Mouse (Mus musculus): ENCODE measurements around the gene Notch2. TPM values are rescaled to one million over a fixed set of nuclear protein-coding genes. Genes with fewer than 3 reads are reported as not detected.

Notch2 gene
- polyA plus RNA-seq, 1 experiment from 2014 or later = 27.8 TPM

GRCm38 (mm10) chr3:97987153-97987552, 26.2 kb upstream of the Notch2 start:
- Histone ChIP-seq H3K9ac (replicated peaks; ENCODE audit: low read length) (no peak overlapping the region), H3K4me3 (ENCODE audit: low read depth, low read length) (no peak overlapping the region)
- WGBS = 85% methylated on average over 3 of the region's 3 CpGs

GRCm38 (mm10) chr3:97988756-97989155, 24.6 kb upstream of the Notch2 start:
- WGBS = 69% methylated on average over 4 of the region's 4 CpGs
- Histone ChIP-seq H3K9me3 (replicated peaks; ENCODE audit: control insufficient read depth, low read length) (no peaks in the 10 kb centered on the region), H3K4me1 (ENCODE audit: control insufficient read depth, insufficient read depth, low read length) (no peaks in the 10 kb centered on the region), H3K4me3 (ENCODE audit: low read depth, low read length) (no peak overlapping the region), H3K4me2 (ENCODE audit: low read depth, low read length) (no peak overlapping the region), H3K36me3 (replicated peaks; ENCODE audit: control insufficient read depth, insufficient read depth, low read depth, low read length) (no peaks in the 10 kb centered on the region), H3K27me3 (ENCODE audit: control insufficient read depth, insufficient read depth, low read length) (no peaks in the 10 kb centered on the region), H3K27ac (replicated peaks; ENCODE audit: low read depth, low read length) (no peak overlapping the region), H3K9ac (replicated peaks; ENCODE audit: low read length) (no peak overlapping the region)
- ATAC-seq (replicated peaks; ENCODE audit: insufficient number of reproducible peaks, low FRiP score, low TSS enrichment, low read depth) (no peak), DNase-seq (ENCODE audit: low spot score) (no peak)

More at GRCm38 (mm10) chr3:97987153-97987552, 26.2 kb upstream of the Notch2 start:
- Histone ChIP-seq H3K4me1 (ENCODE audit: control insufficient read depth, insufficient read depth, low read length) (no peaks in the 10 kb centered on the region), H3K4me2 (ENCODE audit: low read depth, low read length) (no peak overlapping the region), H3K27me3 (ENCODE audit: control insufficient read depth, insufficient read depth, low read length) (no peaks in the 10 kb centered on the region), H3K9me3 (replicated peaks; ENCODE audit: control insufficient read depth, low read length) (no peaks in the 10 kb centered on the region), H3K27ac (replicated peaks; ENCODE audit: low read depth, low read length) (no peak overlapping the region), H3K36me3 (replicated peaks; ENCODE audit: control insufficient read depth, insufficient read depth, low read depth, low read length) (no peaks in the 10 kb centered on the region)
- no peak for ATAC-seq (replicated peaks; ENCODE audit: insufficient number of reproducible peaks, low FRiP score, low TSS enrichment, low read depth)
- no peak for DNase-seq (ENCODE audit: low spot score)

GRCm38 (mm10) chr3:97990576-97990975, 22.8 kb upstream of the Notch2 start:
- H3K27ac ChIP-seq (replicated peaks; ENCODE audit: low read depth, low read length) = no peak overlapping the region
- ATAC-seq (replicated peaks; ENCODE audit: insufficient number of reproducible peaks, low FRiP score, low TSS enrichment, low read depth) (no peak), DNase-seq (ENCODE audit: low spot score) (no peak)
- H3K36me3 ChIP-seq (replicated peaks; ENCODE audit: control insufficient read depth, insufficient read depth, low read depth, low read length) = no peaks in the 10 kb centered on the region
- no peak overlapping the region for H3K4me2 ChIP-seq (ENCODE audit: low read depth, low read length)
- H3K4me3 ChIP-seq (ENCODE audit: low read depth, low read length) = no peak overlapping the region
- no peaks in the 10 kb centered on the region for H3K9me3 ChIP-seq (replicated peaks; ENCODE audit: control insufficient read depth, low read length)
- H3K4me1 ChIP-seq (ENCODE audit: control insufficient read depth, insufficient read depth, low read length) = no peaks in the 10 kb centered on the region
- H3K9ac ChIP-seq (replicated peaks; ENCODE audit: low read length) = no peak overlapping the region
- no peaks in the 10 kb centered on the region for H3K27me3 ChIP-seq (ENCODE audit: control insufficient read depth, insufficient read depth, low read length)
- 95% methylated on average over 5 of the region's 5 CpGs for WGBS

GRCm38 (mm10) chr3:97992289-97992688, 21.0 kb upstream of the Notch2 start:
- 68% methylated on average over 4 of the region's 4 CpGs for WGBS
- Histone ChIP-seq H3K4me2 (ENCODE audit: low read depth, low read length) (no peak overlapping the region), H3K9ac (replicated peaks; ENCODE audit: low read length) (no peak overlapping the region), H3K27ac (replicated peaks; ENCODE audit: low read depth, low read length) (no peak overlapping the region), H3K36me3 (replicated peaks; ENCODE audit: control insufficient read depth, insufficient read depth, low read depth, low read length) (no peaks in the 10 kb centered on the region), H3K9me3 (replicated peaks; ENCODE audit: control insufficient read depth, low read length) (no peaks in the 10 kb centered on the region), H3K27me3 (ENCODE audit: control insufficient read depth, insufficient read depth, low read length) (no peaks in the 10 kb centered on the region), H3K4me1 (ENCODE audit: control insufficient read depth, insufficient read depth, low read length) (no peaks in the 10 kb centered on the region), H3K4me3 (ENCODE audit: low read depth, low read length) (no peak overlapping the region)
- no peak for DNase-seq (ENCODE audit: low spot score)
- no peak for ATAC-seq (replicated peaks; ENCODE audit: insufficient number of reproducible peaks, low FRiP score, low TSS enrichment, low read depth)

GRCm38 (mm10) chr3:97993196-97993595, 20.1 kb upstream of the Notch2 start:
- no peaks in the 10 kb centered on the region for H3K9me3 ChIP-seq (replicated peaks; ENCODE audit: control insufficient read depth, low read length)
- no peak overlapping the region for H3K4me2 ChIP-seq (ENCODE audit: low read depth, low read length)
- no peaks in the 10 kb centered on the region for H3K36me3 ChIP-seq (replicated peaks; ENCODE audit: control insufficient read depth, insufficient read depth, low read depth, low read length)
- ATAC-seq (replicated peaks; ENCODE audit: insufficient number of reproducible peaks, low FRiP score, low TSS enrichment, low read depth) (no peak), DNase-seq (ENCODE audit: low spot score) (no peak)
- no peak overlapping the region for H3K27ac ChIP-seq (replicated peaks; ENCODE audit: low read depth, low read length)
- no peaks in the 10 kb centered on the region for H3K4me1 ChIP-seq (ENCODE audit: control insufficient read depth, insufficient read depth, low read length)
- no peaks in the 10 kb centered on the region for H3K27me3 ChIP-seq (ENCODE audit: control insufficient read depth, insufficient read depth, low read length)
- no peak overlapping the region for H3K4me3 ChIP-seq (ENCODE audit: low read depth, low read length)
- H3K9ac ChIP-seq (replicated peaks; ENCODE audit: low read length) = no peak overlapping the region
- 56% methylated on average over 5 of the region's 5 CpGs for WGBS

GRCm38 (mm10) chr3:97993920-97994545, 19.3 kb upstream of the Notch2 start:
- Histone ChIP-seq H3K4me3 (ENCODE audit: low read depth, low read length) (no peak overlapping the region), H3K9me3 (replicated peaks; ENCODE audit: control insufficient read depth, low read length) (no peaks in the 10 kb centered on the region), H3K27me3 (ENCODE audit: control insufficient read depth, insufficient read depth, low read length) (no peaks in the 10 kb centered on the region), H3K4me2 (ENCODE audit: low read depth, low read length) (no peak overlapping the region), H3K36me3 (replicated peaks; ENCODE audit: control insufficient read depth, insufficient read depth, low read depth, low read length) (no peaks in the 10 kb centered on the region), H3K4me1 (ENCODE audit: control insufficient read depth, insufficient read depth, low read length) (no peaks in the 10 kb centered on the region), H3K27ac (replicated peaks; ENCODE audit: low read depth, low read length) (no peak overlapping the region), H3K9ac (replicated peaks; ENCODE audit: low read length) (no peak overlapping the region)
- WGBS = 83% methylated on average over 3 of the region's 3 CpGs
- DNase-seq (ENCODE audit: low spot score) = no peak
- no peak for ATAC-seq (replicated peaks; ENCODE audit: insufficient number of reproducible peaks, low FRiP score, low TSS enrichment, low read depth)

- Histone ChIP-seq H3K9ac (replicated peaks; ENCODE audit: low read length) (no peak overlapping the region), H3K4me3 (ENCODE audit: low read depth, low read length) (no peak overlapping the region), H3K27me3 (ENCODE audit: control insufficient read depth, insufficient read depth, low read length) (no peaks in the 10 kb centered on the region), H3K9me3 (replicated peaks; ENCODE audit: control insufficient read depth, low read length) (no peaks in the 10 kb centered on the region), H3K4me2 (ENCODE audit: low read depth, low read length) (no peak overlapping the region), H3K36me3 (replicated peaks; ENCODE audit: control insufficient read depth, insufficient read depth, low read depth, low read length) (no peaks in the 10 kb centered on the region), H3K27ac (replicated peaks; ENCODE audit: low read depth, low read length) (no peak overlapping the region), H3K4me1 (ENCODE audit: control insufficient read depth, insufficient read depth, low read length) (no peaks in the 10 kb centered on the region)
- DNase-seq (ENCODE audit: low spot score) (no peak), ATAC-seq (replicated peaks; ENCODE audit: insufficient number of reproducible peaks, low FRiP score, low TSS enrichment, low read depth) (no peak)
- 89% methylated on average over 5 of the region's 5 CpGs for WGBS
Observed at GRCm38 (mm10) chr3:97994818-97995217, 18.5 kb upstream of the Notch2 start.

- ATAC-seq (replicated peaks; ENCODE audit: insufficient number of reproducible peaks, low FRiP score, low TSS enrichment, low read depth) = no peak
- H3K9ac ChIP-seq (replicated peaks; ENCODE audit: low read length) = no peak overlapping the region
- H3K4me2 ChIP-seq (ENCODE audit: low read depth, low read length) = no peak overlapping the region
- H3K9me3 ChIP-seq (replicated peaks; ENCODE audit: control insufficient read depth, low read length) = no peaks in the 10 kb centered on the region
- H3K36me3 ChIP-seq (replicated peaks; ENCODE audit: control insufficient read depth, insufficient read depth, low read depth, low read length) = no peaks in the 10 kb centered on the region
- no peak overlapping the region for H3K27ac ChIP-seq (replicated peaks; ENCODE audit: low read depth, low read length)
- H3K4me1 ChIP-seq (ENCODE audit: control insufficient read depth, insufficient read depth, low read length) = no peaks in the 10 kb centered on the region
- H3K27me3 ChIP-seq (ENCODE audit: control insufficient read depth, insufficient read depth, low read length) = no peaks in the 10 kb centered on the region
- WGBS = 78% methylated on average over 4 of the region's 4 CpGs
- no peak overlapping the region for H3K4me3 ChIP-seq (ENCODE audit: low read depth, low read length)
- no peak for DNase-seq (ENCODE audit: low spot score)
Observed at GRCm38 (mm10) chr3:97998349-97998748, 15.0 kb upstream of the Notch2 start.

Measured in embryonic facial prominence, embryonic 11.5 days (tissue).